In the genomic region with DNA sequence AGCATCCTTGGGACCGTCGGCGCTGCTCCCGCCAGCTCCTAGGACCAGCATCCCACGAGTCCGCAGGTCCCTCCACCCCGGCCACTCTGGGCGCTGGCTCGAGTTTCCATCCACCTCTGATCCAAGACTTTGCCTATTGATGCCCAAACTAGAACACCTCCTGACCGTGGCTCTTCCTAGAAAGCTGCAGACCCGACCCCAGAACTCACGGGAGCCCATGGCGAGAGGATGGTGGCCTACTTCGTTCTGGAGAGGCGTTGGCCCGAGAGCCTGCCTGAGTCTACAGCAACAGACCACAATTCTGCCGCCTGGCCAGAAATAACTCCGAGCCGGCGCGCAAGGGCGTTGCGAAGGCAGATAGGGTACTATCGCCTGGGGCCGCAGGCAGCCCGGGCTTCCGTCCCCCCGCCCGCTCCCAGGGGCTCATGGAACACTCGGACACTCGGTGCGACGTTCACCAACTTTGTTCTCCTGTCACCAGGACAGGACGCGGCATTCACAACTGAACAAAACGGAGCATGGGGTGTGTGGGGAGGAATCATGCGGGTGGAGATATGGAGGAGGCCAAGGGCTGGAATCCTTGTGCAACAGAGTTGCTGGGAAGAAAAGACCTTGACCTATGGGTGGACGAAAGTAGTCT, we compare ENCODE assay signal across 8 mouse cellular contexts. TPM values are rescaled to one million over a fixed set of nuclear protein-coding genes. Genes with fewer than 3 reads are reported as not detected.
DNase-seq lines count a peak whose midpoint lies in the region; ATAC-seq lines count a peak whose summit lies in the region.
"Had no signal": no experiment of that assay in that cellular context is flagged by ENCODE, and none has a peak within 500 bp of the region (broad histone marks: within the 10 kb centered on the region; RNA-seq: fewer than 3 reads in every experiment).

No protein-coding gene starts in this region.

- no peaks in the 10 kb centered on the region for H3K9me3 ChIP-seq in embryonic facial prominence, embryonic 14.5 days (ENCODE audit: control insufficient read depth, low read length)
- H3K9me3 ChIP-seq in intestine, embryonic 14.5 days (ENCODE audit: control insufficient read depth, low read length): no peaks in the 10 kb centered on the region
- H3K9me3 ChIP-seq in midbrain, embryonic 14.5 days (ENCODE audit: control insufficient read depth, low read length): no peaks in the 10 kb centered on the region

- DNase-seq in retina, postnatal 1 day: peak; percentile 43
- DNase-seq in retina, embryonic 14.5 days (ENCODE audit: low spot score): no peak
- DNase-seq in embryonic facial prominence, embryonic 14.5 days (ENCODE audit: low spot score): no peak
- no peak for DNase-seq in intestine, embryonic 14.5 days (ENCODE audit: low spot score)
- peak; percentile 57 for DNase-seq in midbrain, embryonic 14.5 days
- no peak for DNase-seq in gastrocnemius, postnatal 14 days
- DNase-seq in B cell, adult 2 months: no peak

- H3K27ac ChIP-seq in embryonic facial prominence, embryonic 14.5 days (replicated peaks; ENCODE audit: low read depth, low read length): no peak overlapping the region
- H3K27ac ChIP-seq in intestine, embryonic 14.5 days (ENCODE audit: low read depth): no peak overlapping the region
- no peak overlapping the region for H3K27ac ChIP-seq in midbrain, embryonic 14.5 days (replicated peaks; ENCODE audit: low read depth, low read length)
- H3K27ac ChIP-seq: macrophage had no signal

- ATAC-seq in embryonic facial prominence, embryonic 14.5 days (ENCODE audit: low read depth): no peak; the same call in 1 of the 2 replicates
- ATAC-seq in intestine, embryonic 14.5 days (replicated peaks; ENCODE audit: low FRiP score, low TSS enrichment, low read depth): no peak
- ATAC-seq in midbrain, embryonic 14.5 days (ENCODE audit: low FRiP score, low TSS enrichment): no peak

- H3K9ac ChIP-seq in embryonic facial prominence, embryonic 14.5 days (ENCODE audit: low read depth, low read length): peak overlapping the region; percentile 55
- H3K9ac ChIP-seq in intestine, embryonic 14.5 days (ENCODE audit: low read length): no peak overlapping the region
- peak overlapping the region; percentile 34; the same call in 1 of the 2 replicates for H3K9ac ChIP-seq in midbrain, embryonic 14.5 days (replicated peaks; ENCODE audit: low read length)

- peaks cover 83% of the 10 kb centered on the region for H3K27me3 ChIP-seq in embryonic facial prominence, embryonic 14.5 days (replicated peaks; ENCODE audit: control insufficient read depth, insufficient read depth, low read length)
- H3K27me3 ChIP-seq in intestine, embryonic 14.5 days (replicated peaks; ENCODE audit: control insufficient read depth, insufficient read depth, low read length): peaks cover 83% of the 10 kb centered on the region
- peaks cover 86% of the 10 kb centered on the region for H3K27me3 ChIP-seq in midbrain, embryonic 14.5 days (ENCODE audit: control insufficient read depth, insufficient read depth, low read length)

- H3K4me2 ChIP-seq in embryonic facial prominence, embryonic 14.5 days (ENCODE audit: low read depth, low read length): peak overlapping the region; percentile 93
- H3K4me2 ChIP-seq in intestine, embryonic 14.5 days (ENCODE audit: low read length): peak overlapping the region; percentile 84
- H3K4me2 ChIP-seq in midbrain, embryonic 14.5 days (ENCODE audit: low read length): peak overlapping the region; percentile 59

- H3K36me3 ChIP-seq in embryonic facial prominence, embryonic 14.5 days (ENCODE audit: control insufficient read depth, insufficient read depth, low read length): peaks cover 33% of the 10 kb centered on the region
- peaks cover 23% of the 10 kb centered on the region for H3K36me3 ChIP-seq in intestine, embryonic 14.5 days (ENCODE audit: control insufficient read depth, insufficient read depth, low read length)
- peaks cover 56% of the 10 kb centered on the region for H3K36me3 ChIP-seq in midbrain, embryonic 14.5 days (ENCODE audit: control insufficient read depth, insufficient read depth, low read length)

- WGBS in embryonic facial prominence, embryonic 14.5 days: 12% methylated on average over 31 of the region's 38 CpGs
- WGBS in intestine, embryonic 14.5 days: 5% methylated on average over 38 of the region's 38 CpGs
- WGBS in midbrain, embryonic 14.5 days: 4% methylated on average over 38 of the region's 38 CpGs

- H3K4me3 ChIP-seq in embryonic facial prominence, embryonic 14.5 days (ENCODE audit: low read depth, low read length): peak overlapping the region; percentile 50
- H3K4me3 ChIP-seq in intestine, embryonic 14.5 days (ENCODE audit: low read depth, low read length): peak overlapping the region; percentile 47
- H3K4me3 ChIP-seq in midbrain, embryonic 14.5 days (replicated peaks; ENCODE audit: low read depth, low read length): peak overlapping the region; percentile 33

- H3K4me1 ChIP-seq in embryonic facial prominence, embryonic 14.5 days (ENCODE audit: control insufficient read depth, insufficient read depth, low read length): peaks cover 18% of the 10 kb centered on the region
- H3K4me1 ChIP-seq in intestine, embryonic 14.5 days (replicated peaks; ENCODE audit: control insufficient read depth, insufficient read depth, low read length): peaks cover 17% of the 10 kb centered on the region
- H3K4me1 ChIP-seq in midbrain, embryonic 14.5 days (ENCODE audit: control insufficient read depth, insufficient read depth, low read length): peaks cover 18% of the 10 kb centered on the region

- intact Hi-C loops in gastrocnemius, postnatal 14 days (cut with DNase I; ENCODE audit: low total_unique reads): no loop called here

RNA-seq across cellular contexts. Expression of gene Gp1bb, which starts 0.7 kb away (rescaled TPM):
- 3.0 and 3.1 TPM in 2 replicates for polyA plus RNA-seq in embryonic facial prominence, embryonic 14.5 days (2014; fragmentation: Nextera tagmentation; extraction: Ambion mirVana)
- polyA plus RNA-seq in intestine, embryonic 14.5 days (2014; fragmentation: Nextera tagmentation; extraction: Ambion mirVana): 1.9 and 2.0 TPM in 2 replicates
- 14.7 and 14.9 TPM in 2 replicates for polyA plus RNA-seq in midbrain, embryonic 14.5 days (2014; fragmentation: Nextera tagmentation; extraction: Ambion mirVana)
- not detected for total RNA-seq in gastrocnemius, postnatal 14 days (2021)

RNA-seq across cellular contexts. Expression of gene Gm49601, which starts 4.7 kb away (rescaled TPM):
- polyA plus RNA-seq in embryonic facial prominence, embryonic 14.5 days (2014; fragmentation: Nextera tagmentation; extraction: Ambion mirVana): 2.4 and 2.6 TPM in 2 replicates
- 2.0 and 2.2 TPM in 2 replicates for polyA plus RNA-seq in intestine, embryonic 14.5 days (2014; fragmentation: Nextera tagmentation; extraction: Ambion mirVana)
- polyA plus RNA-seq in midbrain, embryonic 14.5 days (2014; fragmentation: Nextera tagmentation; extraction: Ambion mirVana): 9.9 and 15.2 TPM in 2 replicates
- total RNA-seq in gastrocnemius, postnatal 14 days (2021): 1 to 10 TPM; 1.0 to 1.7 TPM
- polyA plus RNA-seq: macrophage had no signal

RNA-seq across cellular contexts. Expression of gene Sept5, which starts 8.3 kb away (rescaled TPM):
- polyA plus RNA-seq in embryonic facial prominence, embryonic 14.5 days (2014; fragmentation: Nextera tagmentation; extraction: Ambion mirVana): 34.1 and 43.5 TPM in 2 replicates
- 29.3 and 29.9 TPM in 2 replicates for polyA plus RNA-seq in intestine, embryonic 14.5 days (2014; fragmentation: Nextera tagmentation; extraction: Ambion mirVana)
- polyA plus RNA-seq in midbrain, embryonic 14.5 days (2014; fragmentation: Nextera tagmentation; extraction: Ambion mirVana): 175 and 200 TPM in 2 replicates
- 1 to 10 TPM; 6.0 to 8.4 TPM for total RNA-seq in gastrocnemius, postnatal 14 days (2021)

RNA-seq across cellular contexts. Expression of gene Tbx1, which starts 31.0 kb away (rescaled TPM):
- 10.5 and 12.4 TPM in 2 replicates for polyA plus RNA-seq in embryonic facial prominence, embryonic 14.5 days (2014; fragmentation: Nextera tagmentation; extraction: Ambion mirVana)
- 0.14 and 0.22 TPM in 2 replicates for polyA plus RNA-seq in intestine, embryonic 14.5 days (2014; fragmentation: Nextera tagmentation; extraction: Ambion mirVana)
- polyA plus RNA-seq in midbrain, embryonic 14.5 days (2014; fragmentation: Nextera tagmentation; extraction: Ambion mirVana): 0.27 and 0.34 TPM in 2 replicates
- total RNA-seq in gastrocnemius, postnatal 14 days (2021): 1 to 10 TPM in 1 of 2 experiments, under 1 TPM in 1; 0.78 to 3.1 TPM
- polyA plus RNA-seq: macrophage had no signal

Comparison
In these comparisons a context has a peak if more than half of its experiments do, and no peak if none do; other contexts are left out.
1. DNase-seq: peak in retina, postnatal 1 day (single experiment) and midbrain, embryonic 14.5 days (single experiment); none in retina, embryonic 14.5 days (single experiment), embryonic facial prominence, embryonic 14.5 days (single experiment), intestine, embryonic 14.5 days (single experiment), gastrocnemius, postnatal 14 days (single experiment) and B cell, adult 2 months (0 of 2).
2. Peak in every context shown above with its lines, with median percentiles within 50 percentile points of each other: H3K4me2 ChIP-seq and H3K4me3 ChIP-seq.